Mouse (Mus musculus) cerebellum, adult 9-10 months (tissue): ENCODE data around the gene Neurod2.

Source experiments
- DNase-seq: peaks from one replicate; pipeline ENCODE4 v3.0.0; 2022

Neurod2 gene

GRCm38 (mm10) chr11:98329081-98329959 lies at the start of gene Neurod2:
Gene Neurod2 (minus strand): TSS chr11:98329648.
- peak; percentile 97 for DNase-seq

- DNase-seq: no peak
Measured at GRCm38 (mm10) chr11:98377787-98378186, 48.3 kb upstream of the Neurod2 start.

- DNase-seq: no peak
Measured at GRCm38 (mm10) chr11:98376756-98377155, 47.3 kb upstream of the Neurod2 start.

- DNase-seq: no peak
Measured at GRCm38 (mm10) chr11:98374266-98374665, 44.8 kb upstream of the Neurod2 start.

- no peak for DNase-seq
Measured at GRCm38 (mm10) chr11:98373244-98373643, 43.8 kb upstream of the Neurod2 start.

- DNase-seq: peak; percentile 71
Measured at GRCm38 (mm10) chr11:98372406-98372805, 43.0 kb upstream of the Neurod2 start.

- no peak for DNase-seq
Measured at GRCm38 (mm10) chr11:98371556-98372240, 42.2 kb upstream of the Neurod2 start.

- DNase-seq: no peak
Measured at GRCm38 (mm10) chr11:98370588-98370987, 41.1 kb upstream of the Neurod2 start.

GRCm38 (mm10) chr11:98369337-98369736 lies 39.9 kb upstream of the Neurod2 start:
- peak; percentile 73 for DNase-seq

- DNase-seq: no peak
Measured at GRCm38 (mm10) chr11:98367863-98368186, 38.4 kb upstream of the Neurod2 start.

- DNase-seq: no peak
Measured at GRCm38 (mm10) chr11:98367171-98367862, 37.9 kb upstream of the Neurod2 start.

- no peak for DNase-seq
Measured at GRCm38 (mm10) chr11:98366290-98366689, 36.8 kb upstream of the Neurod2 start.

- no peak for DNase-seq
Measured at GRCm38 (mm10) chr11:98364410-98364809, 35.0 kb upstream of the Neurod2 start.

GRCm38 (mm10) chr11:98363817-98364216 lies 34.4 kb upstream of the Neurod2 start:
- no peak for DNase-seq

GRCm38 (mm10) chr11:98360866-98361521 lies 31.5 kb upstream of the Neurod2 start:
- DNase-seq: no peak

GRCm38 (mm10) chr11:98358161-98359083 lies 29.0 kb upstream of the Neurod2 start, which contains the start of gene Stard3:
Gene Stard3 (plus strand): TSS chr11:98358368.
- peak; percentile 87 for DNase-seq

- peak; percentile 65 for DNase-seq
Measured at GRCm38 (mm10) chr11:98357396-98358160, 28.1 kb upstream of the Neurod2 start.

GRCm38 (mm10) chr11:98356625-98357394 lies 27.4 kb upstream of the Neurod2 start:
- DNase-seq: no peak

- peak; percentile 79 for DNase-seq
Measured at GRCm38 (mm10) chr11:98355732-98356299, 26.4 kb upstream of the Neurod2 start.

- DNase-seq: no peak
Measured at GRCm38 (mm10) chr11:98354445-98354844, 25.0 kb upstream of the Neurod2 start.
